Mouse (Mus musculus): ENCODE measurements at regions not wholly inside any gene's neighbourhood (a gene's known extent, or its start where the extent isn't known, plus 50 kb on each side); places are given as distances from the start of the nearest gene placed in this dataset.

DNA sequence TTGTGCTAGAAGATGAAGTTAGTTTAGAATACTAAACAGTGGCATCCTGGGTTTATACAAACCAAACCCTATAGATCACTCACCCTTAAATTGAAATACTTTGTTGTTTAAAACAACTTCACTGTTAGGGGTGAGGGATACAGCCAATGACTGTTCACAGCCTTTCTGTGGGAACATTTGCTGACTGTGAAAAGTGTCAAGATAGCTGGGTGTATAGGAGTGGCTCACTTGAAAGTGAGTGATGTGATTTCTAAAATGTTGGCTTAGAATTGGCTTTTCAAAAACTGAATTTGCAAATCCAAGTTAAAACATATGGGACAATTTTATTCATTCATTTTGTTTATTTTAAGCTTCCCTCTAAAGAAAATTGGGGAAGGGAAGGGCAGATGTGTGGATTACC lies 616.5 kb downstream of the Hace1 start:
- TF ChIP-seq CTCF (IDR thresholded peaks at IDR 0.05; ENCODE audit: low read depth) (no peak), EP300 (IDR thresholded peaks at IDR 0.05; ENCODE audit: low read depth) (no peak)
